Mouse (Mus musculus) neutrophil, adult 5-6 weeks (primary cell): ENCODE measurements around the gene Eif4e3. TPM values are rescaled to one million over a fixed set of nuclear protein-coding genes. Genes with fewer than 3 reads are reported as not detected.

ENCODE experiments used
- ATAC-seq: fragments of 151-379, 151-347 bp; 2 replicates; pipeline ENCODE4 v1.8.0; 2017; ENCODE audit warnings: mild to moderate bottlenecking, moderate TSS enrichment; ENCODE audit not compliant: insufficient number of reproducible peaks, poor library complexity, low FRiP score, severe bottlenecking; ENCODE audit errors: extremely low read depth
- total RNA-seq: library from RNA; stranded (forward); fragments of 200-1000 nt; gene quantifications from 2 replicates; pipeline ENCODE4 v1.2.3, GENCODE M21; 2017

Eif4e3 gene
- total RNA-seq, 1 experiment from 2014 or later = 23.5 TPM

GRCm38 (mm10) chr6:99632121-99632980, 34.2 kb downstream of the Eif4e3 start:
- ATAC-seq = no peak

- ATAC-seq = no peak
Observed at GRCm38 (mm10) chr6:99631637-99632036, 34.9 kb downstream of the Eif4e3 start.

GRCm38 (mm10) chr6:99629726-99630458, 36.7 kb downstream of the Eif4e3 start:
- no peak for ATAC-seq

- ATAC-seq = no peak
Observed at GRCm38 (mm10) chr6:99626347-99626746, 40.2 kb downstream of the Eif4e3 start.

- ATAC-seq = no peak
Observed at GRCm38 (mm10) chr6:99625803-99626202, 40.8 kb downstream of the Eif4e3 start.

GRCm38 (mm10) chr6:99625306-99625705, 41.3 kb downstream of the Eif4e3 start:
- ATAC-seq = no peak

- no peak for ATAC-seq
Observed at GRCm38 (mm10) chr6:99624542-99624941, 42.0 kb downstream of the Eif4e3 start.

GRCm38 (mm10) chr6:99623641-99624040, 42.9 kb downstream of the Eif4e3 start:
- no peak for ATAC-seq

- no peak for ATAC-seq
Observed at GRCm38 (mm10) chr6:99621167-99621566, 45.4 kb downstream of the Eif4e3 start.

GRCm38 (mm10) chr6:99620471-99620870, 46.1 kb downstream of the Eif4e3 start:
- no peak for ATAC-seq

- ATAC-seq = no peak
Observed at GRCm38 (mm10) chr6:99619964-99620363, 46.6 kb downstream of the Eif4e3 start.

GRCm38 (mm10) chr6:99619466-99619865, 47.1 kb downstream of the Eif4e3 start:
- no peak for ATAC-seq

GRCm38 (mm10) chr6:99617867-99618266, 48.7 kb downstream of the Eif4e3 start:
- no peak for ATAC-seq

- no peak for ATAC-seq
Observed at GRCm38 (mm10) chr6:99617415-99617814, 49.2 kb downstream of the Eif4e3 start.

GRCm38 (mm10) chr6:99615272-99615751, 51.3 kb downstream of the Eif4e3 start:
- no peak for ATAC-seq

- ATAC-seq = no peak
Observed at GRCm38 (mm10) chr6:99614566-99615271, 51.9 kb downstream of the Eif4e3 start.

- ATAC-seq = no peak
Observed at GRCm38 (mm10) chr6:99611866-99612265, 54.7 kb downstream of the Eif4e3 start.

GRCm38 (mm10) chr6:99610454-99611427, 55.8 kb downstream of the Eif4e3 start:
- ATAC-seq = no peak
